Mouse (Mus musculus) embryonic facial prominence, embryonic 11.5 days (tissue): Measurements from ENCODE around the gene St14. TPM values are rescaled to one million over a fixed set of nuclear protein-coding genes. Genes with fewer than 3 reads are reported as not detected.

ENCODE experiments used
- ATAC-seq: fragments of 200-750 bp; cut with Nextera tagmentation; replicated peaks from 2 replicates; pipeline ENCODE4 v1.8.0; 2017; ENCODE audit warnings: low read depth; ENCODE audit not compliant: insufficient number of reproducible peaks, low FRiP score, low TSS enrichment
- DNase-seq: peaks from one replicate; pipeline ENCODE4 v3.0.0-alpha.2; 2015; ENCODE audit warnings: low spot score
- H3K27ac ChIP-seq: fragments of 300-500 bp; sonication (generic); replicated peaks from 2 replicates; pipeline ENCODE4 v1.5.1; 2014; ENCODE audit warnings: mild to moderate bottlenecking, low read depth, low read length, control low read depth
- H3K27me3 ChIP-seq: fragments of 300-500 bp; sonication (generic); 2 replicates; pipeline ENCODE4 v1.6.1; 2014; ENCODE audit warnings: mild to moderate bottlenecking, low read length, moderate library complexity, mixed read lengths; ENCODE audit not compliant: control insufficient read depth, insufficient read depth
- H3K36me3 ChIP-seq: fragments of 300-500 bp; sonication (generic); replicated peaks from 2 replicates; pipeline ENCODE4 v1.6.1; 2014; ENCODE audit warnings: low read depth, mild to moderate bottlenecking, low read length, moderate library complexity, mixed read lengths; ENCODE audit not compliant: control insufficient read depth, insufficient read depth
- H3K4me1 ChIP-seq: fragments of 300-500 bp; sonication (generic); 2 replicates; pipeline ENCODE4 v1.6.1; 2014; ENCODE audit warnings: low read length, mixed read lengths; ENCODE audit not compliant: control insufficient read depth, insufficient read depth
- H3K4me2 ChIP-seq: fragments of 300-500 bp; sonication (generic); 2 replicates; pipeline ENCODE4 v1.6.1; 2014; ENCODE audit warnings: low read depth, mild to moderate bottlenecking, control low read depth, low read length, moderate library complexity
- H3K4me3 ChIP-seq: fragments of 300-500 bp; sonication (generic); 2 replicates; pipeline ENCODE4 v1.5.1; 2014; ENCODE audit warnings: low read depth, low read length, control low read depth
- H3K9ac ChIP-seq: fragments of 300-500 bp; sonication (generic); replicated peaks from 2 replicates; pipeline ENCODE4 v1.6.1; 2014; ENCODE audit warnings: mild to moderate bottlenecking, control low read depth, low read length
- H3K9me3 ChIP-seq: fragments of 300-500 bp; sonication (generic); replicated peaks from 2 replicates; pipeline ENCODE4 v1.6.1; 2016; ENCODE audit warnings: mild to moderate bottlenecking, low read length, inconsistent platforms, mixed read lengths; ENCODE audit not compliant: control insufficient read depth
- WGBS: fragments of 180-500 bp; shearing (Covaris S2); extraction: QIAGEN DNeasy Blood & Tissue Kit; methylation state at CpG from one replicate; pipeline ENCODE4 v1.1.7; 2014; 5-methylcytosine and 5-hydroxymethylcytosine counted together
- polyA plus RNA-seq: library from polyadenylated mRNA; unstranded; fragments of >200 nt; fragmentation: Nextera tagmentation; extraction: Ambion mirVana; gene quantifications from 2 replicates; pipeline ENCODE4 v1.2.1, GENCODE M21; 2014

St14 gene
- polyA plus RNA-seq = 6.4 and 7.4 TPM in 2 replicates

DNA sequence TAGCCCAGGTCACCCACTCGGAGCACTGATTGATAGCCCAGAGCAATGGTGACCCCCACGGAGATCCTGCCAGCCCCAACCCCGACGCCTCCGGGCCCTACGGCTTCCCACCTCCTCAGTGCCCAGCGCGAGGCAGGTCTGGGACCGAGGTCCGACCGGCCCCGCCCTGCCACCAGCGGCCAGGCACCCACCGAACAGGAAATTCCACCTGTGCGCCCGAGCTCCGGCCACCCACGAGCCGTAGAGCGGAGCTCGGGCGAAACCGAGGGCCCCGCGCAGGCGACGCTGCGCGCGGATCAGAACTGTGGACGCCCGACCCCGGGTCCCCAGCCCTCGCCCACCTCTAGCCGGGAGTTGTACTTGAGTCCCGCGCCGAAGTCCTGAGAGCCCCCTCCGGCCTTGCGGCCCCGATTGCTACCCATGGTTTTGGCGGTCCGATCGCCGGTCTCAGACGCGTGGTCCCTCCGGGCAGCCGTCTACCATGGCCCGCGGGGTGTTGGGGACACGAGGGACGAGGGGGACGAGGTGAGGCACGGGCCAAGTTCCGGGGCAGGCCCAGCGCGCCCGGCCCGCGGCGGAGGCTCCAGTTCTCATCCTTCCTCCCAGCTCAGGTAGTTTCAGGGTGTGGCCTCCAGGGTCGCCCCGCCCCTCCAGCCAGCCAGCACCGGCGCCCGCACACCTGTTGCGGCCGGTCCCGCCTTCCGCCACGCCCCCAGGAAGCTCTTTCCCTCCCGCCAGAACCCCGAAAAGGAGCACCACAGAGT, at the start of gene St14:
St14 (minus strand) TSS at position 649 of the 764 bp plus-strand sequence.
- H3K4me3 ChIP-seq = peak within 1 kb of the TSS; percentile 45
- no peaks in the 10 kb centered on the region for H3K9me3 ChIP-seq
- ATAC-seq (0 out of 2 replicates have a peak, but pooled peaks have one; percentile 51), DNase-seq (peak; percentile 49)
- peak within 1 kb of the TSS; percentile 41 for H3K9ac ChIP-seq
- H3K4me1 ChIP-seq = peaks cover 4% of the 10 kb centered on the region; the same call in 1 of the 2 replicates
- H3K4me2 ChIP-seq = peak within 1 kb of the TSS; percentile 85
- H3K27me3 ChIP-seq = peaks cover 40% of the 10 kb centered on the region
- WGBS = under 1% methylated on average over 74 of the region's 74 CpGs
- no peak within 1 kb of the TSS for H3K27ac ChIP-seq
- H3K36me3 ChIP-seq = no peaks in the 10 kb centered on the region

DNA sequence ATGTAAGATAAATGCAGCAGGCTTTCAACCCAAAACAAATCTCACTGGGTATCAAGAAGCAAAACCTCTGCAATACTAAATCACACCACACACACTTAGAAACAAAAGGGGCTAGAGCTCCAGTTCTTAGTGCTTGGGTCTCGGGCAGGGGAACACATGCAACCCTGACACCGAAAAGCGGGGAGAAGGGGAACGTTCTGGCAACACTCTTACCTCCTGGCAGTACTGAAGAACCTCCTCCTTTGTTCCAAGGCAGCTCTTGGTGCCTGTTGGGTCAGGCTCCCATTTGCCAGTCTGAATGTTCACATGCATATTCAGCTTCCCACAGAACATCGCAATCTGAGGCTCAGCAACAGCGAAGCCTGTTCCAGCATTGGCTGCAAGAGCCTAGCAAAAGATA, 46.0 kb upstream of the St14 start:
- H3K4me3 ChIP-seq = no peak overlapping the region
- no peaks in the 10 kb centered on the region for H3K36me3 ChIP-seq
- no peaks in the 10 kb centered on the region for H3K9me3 ChIP-seq
- ATAC-seq (no peak), DNase-seq (no peak)
- no peaks in the 10 kb centered on the region; the same call in 1 of the 2 replicates for H3K4me1 ChIP-seq
- 91% methylated on average over 6 of the region's 6 CpGs for WGBS
- no peak overlapping the region for H3K9ac ChIP-seq
- no peak overlapping the region for H3K4me2 ChIP-seq
- H3K27me3 ChIP-seq = no peaks in the 10 kb centered on the region
- H3K27ac ChIP-seq = no peak overlapping the region

DNA sequence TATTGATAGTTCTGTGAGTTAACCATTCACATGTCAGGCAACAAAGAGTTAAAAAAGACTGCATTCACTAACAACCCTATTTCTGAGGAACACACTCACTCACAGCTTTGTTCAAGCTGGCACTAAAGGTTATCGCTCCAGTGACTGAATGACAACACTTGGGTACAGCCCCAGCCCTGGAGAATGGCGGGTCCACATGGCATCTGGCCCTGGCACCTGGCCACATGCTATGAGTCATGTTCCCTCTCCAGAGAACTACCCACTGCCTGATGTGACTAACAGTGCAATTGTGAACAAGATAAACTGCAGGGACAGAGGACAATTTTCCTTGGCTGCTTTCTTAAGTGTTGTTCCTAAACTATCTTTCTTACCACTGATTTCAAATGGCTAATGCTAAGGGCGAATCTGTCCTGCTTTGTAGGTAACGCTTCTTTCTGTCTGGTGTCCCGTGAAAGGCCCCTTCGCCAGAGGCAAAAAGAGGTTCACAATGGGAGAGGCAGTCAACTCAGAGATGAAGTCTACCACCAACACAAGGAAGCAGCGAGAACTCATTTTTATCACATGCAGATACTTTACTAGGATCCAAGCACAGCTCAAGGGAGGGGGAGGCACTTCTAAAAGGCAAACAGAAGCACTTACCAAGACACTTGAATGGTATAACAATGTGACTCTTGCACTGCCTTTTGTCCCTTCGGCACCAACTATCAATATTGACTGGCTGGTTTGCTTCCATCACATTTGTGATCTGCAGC, 44.9 kb upstream of the St14 start:
- Histone ChIP-seq H3K4me3 (no peak overlapping the region), H3K9me3 (no peaks in the 10 kb centered on the region), H3K9ac (no peak overlapping the region), H3K4me1 (no peaks in the 10 kb centered on the region; the same call in 1 of the 2 replicates), H3K4me2 (no peak overlapping the region), H3K27ac (no peak overlapping the region), H3K27me3 (no peaks in the 10 kb centered on the region), H3K36me3 (no peaks in the 10 kb centered on the region)
- ATAC-seq (no peak), DNase-seq (no peak)
- 88% methylated on average over 8 of the region's 8 CpGs for WGBS

DNA sequence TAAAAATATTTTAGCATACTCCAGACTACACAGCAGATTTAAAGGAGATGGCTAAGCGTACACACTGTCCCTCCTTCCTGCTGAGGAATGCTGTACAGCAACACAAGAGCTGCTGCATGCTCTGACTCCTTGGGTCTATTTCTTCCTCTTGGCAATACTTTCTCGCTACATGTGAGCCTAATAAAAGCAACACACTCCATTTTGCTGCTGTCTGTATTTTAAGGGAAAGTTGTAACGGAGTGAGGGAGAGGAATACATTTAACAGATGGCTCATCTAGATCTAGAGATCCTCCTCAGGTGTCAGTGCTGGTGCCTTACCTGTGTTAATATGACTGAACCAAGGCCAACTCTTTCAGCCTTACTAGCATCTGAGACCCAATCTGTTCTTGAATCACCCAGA, 44.3 kb upstream of the St14 start:
- H3K9me3 ChIP-seq = no peaks in the 10 kb centered on the region
- H3K27me3 ChIP-seq = no peaks in the 10 kb centered on the region
- no peak overlapping the region for H3K27ac ChIP-seq
- no peaks in the 10 kb centered on the region for H3K4me1 ChIP-seq
- whole genome bisulfite sequencing = 90% methylated on average over 3 of the region's 3 CpGs
- no peaks in the 10 kb centered on the region for H3K36me3 ChIP-seq
- DNase-seq = no peak
- H3K4me3 ChIP-seq = no peak overlapping the region
- H3K4me2 ChIP-seq = no peak overlapping the region
- no peak overlapping the region for H3K9ac ChIP-seq
- no peak for ATAC-seq

DNA sequence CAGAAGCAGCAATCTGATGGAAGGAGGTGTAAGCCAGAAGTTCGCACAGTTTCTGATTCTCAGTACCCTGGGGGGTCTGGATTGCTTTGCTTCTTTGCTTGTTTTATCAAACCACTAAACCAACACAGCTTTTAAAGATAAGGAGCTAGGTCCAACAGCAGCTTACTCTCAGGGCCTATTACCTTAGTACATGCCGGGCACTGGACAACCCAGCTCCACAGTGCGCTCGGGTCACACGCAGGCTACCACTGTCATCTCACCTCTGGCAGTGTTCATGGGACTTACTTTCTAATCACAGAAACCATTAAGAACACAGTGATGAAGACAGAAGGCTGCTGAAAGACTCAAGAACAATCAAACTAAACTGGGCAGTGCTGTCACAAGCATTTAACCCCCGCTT, 43.7 kb upstream of the St14 start:
- no peaks in the 10 kb centered on the region for H3K27me3 ChIP-seq
- no peak overlapping the region for H3K9ac ChIP-seq
- no peak overlapping the region for H3K27ac ChIP-seq
- H3K9me3 ChIP-seq = no peaks in the 10 kb centered on the region
- no peaks in the 10 kb centered on the region for H3K36me3 ChIP-seq
- no peaks in the 10 kb centered on the region for H3K4me1 ChIP-seq
- ATAC-seq (no peak), DNase-seq (no peak)
- H3K4me3 ChIP-seq = no peak overlapping the region
- WGBS = 96% methylated on average over 6 of the region's 6 CpGs
- no peak overlapping the region for H3K4me2 ChIP-seq

DNA sequence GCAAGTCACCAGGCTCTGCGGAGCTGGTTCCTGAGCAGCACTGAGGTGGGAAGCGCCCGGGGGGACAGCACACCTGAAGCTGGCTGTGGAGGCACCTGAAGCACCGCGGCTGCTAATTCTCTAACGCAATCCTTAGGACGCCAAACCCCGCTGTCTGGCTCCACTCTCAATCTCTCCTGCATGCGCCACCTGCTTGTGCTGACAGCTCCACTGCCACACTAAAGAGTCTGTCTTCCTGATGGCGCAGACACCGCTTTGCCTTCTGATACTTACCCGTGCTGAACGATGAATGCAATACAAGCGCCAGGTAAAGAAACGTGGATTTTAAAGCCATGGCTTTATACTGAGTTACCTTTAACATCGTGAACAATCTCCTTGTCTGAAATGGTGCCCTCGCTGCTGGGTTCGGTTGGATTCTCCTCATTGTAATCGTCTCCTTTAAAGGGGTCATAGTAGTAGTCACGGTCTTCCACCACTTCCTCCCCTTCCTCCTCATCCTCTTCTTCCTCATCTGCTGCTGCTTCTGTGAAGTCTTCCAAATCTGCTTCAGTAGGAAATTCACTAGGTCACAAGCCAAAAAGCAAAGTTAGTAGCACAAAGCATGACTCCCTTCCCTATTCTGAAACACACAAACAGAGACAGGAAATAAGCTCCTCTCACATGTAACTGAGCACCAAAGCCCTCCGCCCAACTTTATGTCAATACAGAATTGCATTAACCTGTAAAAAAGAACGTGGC, 36.9 kb upstream of the St14 start:
- H3K36me3 ChIP-seq = peaks cover 4% of the 10 kb centered on the region
- 95% methylated on average over 22 of the region's 22 CpGs for WGBS
- H3K4me1 ChIP-seq = no peaks in the 10 kb centered on the region
- H3K4me2 ChIP-seq = no peak overlapping the region
- DNase-seq (no peak), ATAC-seq (no peak)
- no peak overlapping the region for H3K9ac ChIP-seq
- H3K9me3 ChIP-seq = no peaks in the 10 kb centered on the region
- H3K27ac ChIP-seq = no peak overlapping the region
- H3K4me3 ChIP-seq = no peak overlapping the region
- no peaks in the 10 kb centered on the region for H3K27me3 ChIP-seq

DNA sequence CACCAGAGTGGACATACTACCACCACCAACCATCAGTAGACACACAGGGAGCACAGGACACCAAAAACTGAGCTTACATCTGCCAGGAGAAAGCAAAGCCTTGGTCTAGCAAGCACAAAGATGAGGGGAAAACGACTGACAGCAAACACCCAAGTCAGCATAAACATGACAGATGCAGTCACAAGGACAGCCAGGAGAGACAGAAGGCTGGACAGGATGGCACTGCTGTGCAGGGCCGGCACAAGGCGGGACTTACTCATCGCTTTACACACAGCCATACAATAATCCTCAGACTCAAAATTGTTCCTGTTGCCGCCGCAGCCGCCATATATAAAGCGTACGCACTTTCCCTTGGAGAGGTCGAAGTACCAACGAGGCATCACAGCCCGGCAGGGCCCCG, 35.7 kb upstream of the St14 start:
- Histone ChIP-seq H3K36me3 (peaks cover 4% of the 10 kb centered on the region), H3K9ac (no peak overlapping the region), H3K4me2 (no peak overlapping the region), H3K4me3 (no peak overlapping the region), H3K4me1 (no peaks in the 10 kb centered on the region), H3K27ac (no peak overlapping the region), H3K9me3 (no peaks in the 10 kb centered on the region), H3K27me3 (no peaks in the 10 kb centered on the region)
- ATAC-seq (no peak), DNase-seq (no peak)
- 93% methylated on average over 13 of the region's 13 CpGs for WGBS
